Mouse (Mus musculus) kidney, postnatal 14 days (tissue): Measurements from ENCODE around the gene Epn3.

ENCODE experiments used
- DNase-seq: peaks from one replicate; pipeline ENCODE4 v3.0.0; 2022; ENCODE audit warnings: mixed read lengths

The Epn3 gene

GRCm38 (mm10) chr11:94491749-94492099 lies 8.1 kb downstream of the Epn3 start:
- DNase-seq = no peak

DNA sequence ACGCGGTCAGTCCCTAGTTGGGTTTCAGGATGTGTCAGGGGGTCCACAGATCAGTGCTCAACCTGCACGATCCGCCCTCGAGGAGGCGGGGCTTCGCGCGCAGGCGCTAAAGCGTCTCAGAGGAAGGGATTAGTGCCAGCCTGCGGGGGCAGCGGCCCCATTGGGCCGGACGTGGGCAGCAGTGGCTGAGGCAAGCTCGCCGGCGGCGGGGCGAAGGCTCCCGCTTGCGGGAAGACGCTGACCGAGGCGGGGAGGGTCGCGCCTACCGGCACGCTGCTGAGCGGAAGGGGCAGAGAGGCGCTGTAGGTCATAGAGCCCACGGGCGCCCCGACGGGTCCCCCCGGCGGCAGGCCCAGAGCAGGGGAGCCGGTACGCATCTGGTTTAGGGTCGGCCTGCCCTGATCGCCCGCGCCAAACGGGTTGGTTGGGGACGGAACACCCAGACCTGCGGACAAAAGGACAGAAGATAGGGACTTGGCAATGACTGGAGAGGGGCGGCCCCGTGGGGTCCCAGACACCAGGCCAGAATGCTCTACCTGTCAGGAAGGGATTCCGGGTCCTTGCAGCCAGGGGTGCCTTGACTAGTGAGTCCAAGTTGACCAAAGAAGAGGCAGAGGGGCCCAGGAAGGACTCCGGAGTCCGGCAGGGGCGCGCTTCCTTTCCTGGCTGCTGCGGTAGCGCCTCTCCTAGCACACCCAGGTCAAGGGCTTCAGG lies 8.6 kb downstream of the Epn3 start:
- peak; percentile 77 for DNase-seq

- DNase-seq = no peak
Observed at GRCm38 (mm10) chr11:94489745-94490144, 10.0 kb downstream of the Epn3 start.

DNA sequence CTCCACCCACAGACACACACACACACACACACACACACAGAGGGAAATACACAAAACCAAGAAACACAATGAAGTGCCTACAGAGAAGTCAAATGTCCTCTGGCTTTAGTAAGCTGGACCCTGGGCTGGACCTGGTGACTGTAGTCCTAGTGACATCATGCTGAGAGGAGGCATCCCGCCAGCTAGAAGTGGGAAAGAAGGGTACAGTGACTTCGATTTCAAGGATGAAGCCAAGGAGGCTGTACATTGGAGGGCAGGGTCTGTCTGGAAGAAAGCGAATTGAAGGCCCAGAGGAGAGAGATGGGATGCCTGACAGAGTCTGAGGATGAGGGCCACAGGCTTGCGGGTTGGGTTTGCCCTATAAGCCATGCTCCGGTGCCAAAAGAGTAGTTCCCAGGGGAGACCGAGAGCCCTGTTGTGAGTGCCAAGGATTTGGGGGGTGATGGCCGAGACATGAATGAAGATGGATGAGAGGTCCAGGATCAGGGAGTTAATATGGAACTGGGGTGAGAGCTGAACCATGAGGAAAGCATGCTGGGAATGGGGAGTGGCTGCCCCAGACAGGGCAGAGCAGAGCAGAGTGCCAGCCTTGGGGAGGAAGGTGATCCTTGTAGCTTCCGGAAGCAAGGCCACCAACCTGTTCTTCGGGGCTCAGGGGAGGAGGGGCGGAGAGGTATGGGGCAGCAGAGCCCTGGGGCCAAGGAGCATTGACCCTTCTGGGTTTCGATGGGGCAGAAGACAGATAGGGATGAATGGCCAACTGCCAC lies 10.8 kb downstream of the Epn3 start:
- DNase-seq = no peak

GRCm38 (mm10) chr11:94486001-94486400 lies 13.8 kb downstream of the Epn3 start, which contains the start of gene Spata20:
TSS of gene Spata20 (minus strand) at chr11:94486179.
- DNase-seq = peak; percentile 90

DNA sequence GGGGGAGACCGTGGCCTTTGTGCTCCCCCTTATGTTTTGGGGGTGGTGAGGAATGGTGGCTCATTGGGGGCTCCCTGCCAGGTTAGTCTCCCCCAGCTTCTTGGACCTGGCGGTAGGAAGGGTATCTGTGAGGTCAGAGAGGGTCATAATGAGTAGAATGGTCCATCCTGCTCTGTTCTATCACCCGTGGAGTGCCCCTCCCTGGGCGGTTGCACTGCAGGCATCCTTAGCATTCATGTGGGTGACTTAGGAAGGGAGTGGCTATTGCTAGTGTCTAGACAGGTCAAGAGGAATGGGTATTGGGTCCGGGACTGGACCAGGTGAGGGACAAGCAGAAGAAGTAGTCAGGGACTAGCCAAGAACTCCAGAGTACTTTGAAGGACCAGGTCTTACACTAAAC lies 14.6 kb downstream of the Epn3 start:
- no peak for DNase-seq

DNA sequence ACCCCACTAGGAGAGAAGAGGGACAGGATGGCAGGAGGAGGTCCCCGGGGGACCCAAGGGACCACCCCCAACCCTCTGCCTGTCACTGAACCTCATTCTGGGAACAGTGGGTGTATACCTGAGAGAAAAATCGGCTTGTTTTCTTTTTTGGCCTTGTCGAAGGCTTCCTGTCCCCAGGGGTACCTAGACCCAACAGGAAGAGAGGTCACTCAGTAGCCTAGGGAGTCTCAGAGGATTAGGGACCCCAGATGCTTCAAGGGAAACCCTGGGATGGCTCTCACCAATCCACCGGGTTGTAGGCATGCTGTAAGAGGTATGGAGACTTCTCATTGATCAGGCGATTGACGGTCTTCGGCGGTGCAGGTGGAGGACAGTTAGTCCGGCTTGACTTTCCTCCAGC lies 15.1 kb downstream of the Epn3 start:
- DNase-seq = no peak

DNA sequence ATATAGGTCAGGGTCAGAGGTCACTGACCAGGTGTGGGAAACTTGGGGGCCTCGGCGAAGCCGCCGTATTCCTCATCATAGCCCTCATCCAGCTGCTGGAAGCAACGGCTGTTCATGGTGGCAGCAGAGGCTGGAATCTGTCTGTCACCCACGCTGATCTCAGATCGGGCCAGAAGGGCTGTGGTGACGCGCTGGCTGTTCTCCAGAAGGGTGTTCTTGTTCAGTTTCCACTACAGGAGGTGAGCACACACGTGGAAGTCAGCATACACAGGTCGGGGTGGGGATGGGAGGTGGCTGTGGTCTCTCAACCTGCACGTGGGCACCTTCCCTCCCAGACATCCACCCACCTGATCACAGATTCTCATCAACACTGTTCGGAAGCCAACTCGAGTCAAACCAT lies 15.9 kb downstream of the Epn3 start:
- no peak for DNase-seq

- no peak for DNase-seq
Observed at GRCm38 (mm10) chr11:94483436-94483835, 16.3 kb downstream of the Epn3 start.

DNA sequence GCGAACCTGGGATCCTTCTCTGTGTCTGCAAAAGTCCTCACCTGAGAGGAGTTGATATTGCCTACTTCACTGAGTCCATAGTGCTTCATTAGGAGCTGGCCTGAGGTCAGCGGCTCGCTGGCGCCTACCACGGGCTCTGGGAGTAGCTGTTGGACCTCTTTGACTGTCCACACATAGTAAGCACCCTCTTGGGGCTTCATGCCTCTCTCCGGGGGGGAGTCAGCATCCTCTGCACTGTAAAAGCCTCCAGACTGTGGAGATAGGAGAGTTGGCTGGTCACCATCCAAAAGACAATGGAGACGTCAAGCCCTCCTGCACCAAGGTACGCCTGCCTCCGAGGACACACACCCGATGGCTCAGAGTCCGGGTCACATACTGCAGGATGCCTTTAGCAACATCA lies 17.0 kb downstream of the Epn3 start:
- DNase-seq = no peak

DNA sequence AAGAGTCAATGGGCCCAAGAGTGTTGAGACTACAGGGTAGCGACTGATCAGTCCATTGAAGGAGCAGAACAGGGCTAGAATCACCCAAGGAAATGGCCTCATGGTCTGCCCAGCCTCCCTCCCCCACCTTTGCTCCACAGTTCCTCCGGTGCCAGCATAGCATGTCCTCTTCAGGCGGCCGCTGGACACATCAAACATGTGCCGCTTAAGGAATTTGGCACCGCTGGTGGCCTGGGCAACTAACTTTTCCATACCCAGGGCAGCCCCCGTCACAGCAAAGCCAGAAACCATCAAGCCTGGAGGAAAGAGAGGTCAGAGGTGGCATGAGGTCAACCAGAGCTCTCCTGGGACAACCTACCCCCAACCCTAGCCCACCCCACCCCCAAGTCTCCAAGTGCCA lies 17.8 kb downstream of the Epn3 start:
- DNase-seq = no peak

DNA sequence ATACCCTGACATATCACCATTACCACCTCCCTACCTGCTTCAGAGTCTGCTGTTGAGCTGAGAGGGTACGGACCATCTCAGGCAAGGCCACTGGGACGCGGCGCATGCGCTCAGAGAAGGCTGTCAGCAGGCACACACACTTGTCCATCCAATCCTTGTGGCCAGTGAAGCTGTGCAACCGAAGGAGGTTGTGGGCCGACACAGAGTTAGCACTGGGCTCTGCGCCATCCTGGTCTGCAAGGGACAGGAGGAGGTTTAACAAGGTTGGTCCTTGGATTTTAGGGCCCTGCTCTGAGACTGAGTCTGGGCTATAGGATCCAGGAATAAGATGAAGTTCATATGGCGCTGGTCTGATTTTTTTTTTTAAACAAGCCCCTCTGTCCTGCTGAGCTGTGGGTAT lies 19.4 kb downstream of the Epn3 start:
- DNase-seq = no peak

DNA sequence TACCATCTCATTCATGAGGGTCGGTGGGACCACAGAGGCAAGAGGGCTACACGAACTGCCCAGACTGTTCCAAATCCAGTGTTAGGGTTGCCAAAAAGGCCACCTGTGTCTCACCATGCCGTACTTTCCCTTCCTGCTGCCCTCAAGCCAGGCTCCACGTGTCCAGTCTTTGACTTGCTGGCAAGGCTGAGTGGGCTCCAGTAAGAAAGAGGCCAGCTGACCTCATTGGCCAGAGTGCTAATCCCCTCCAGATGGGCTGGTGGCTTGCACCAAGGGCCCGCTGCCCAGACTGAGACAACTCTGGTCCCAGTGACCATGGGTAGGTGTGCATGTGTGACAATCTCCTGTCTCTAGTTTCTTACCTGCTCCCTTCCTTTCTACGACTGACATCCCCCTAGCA lies 22.1 kb downstream of the Epn3 start:
- no peak for DNase-seq

DNA sequence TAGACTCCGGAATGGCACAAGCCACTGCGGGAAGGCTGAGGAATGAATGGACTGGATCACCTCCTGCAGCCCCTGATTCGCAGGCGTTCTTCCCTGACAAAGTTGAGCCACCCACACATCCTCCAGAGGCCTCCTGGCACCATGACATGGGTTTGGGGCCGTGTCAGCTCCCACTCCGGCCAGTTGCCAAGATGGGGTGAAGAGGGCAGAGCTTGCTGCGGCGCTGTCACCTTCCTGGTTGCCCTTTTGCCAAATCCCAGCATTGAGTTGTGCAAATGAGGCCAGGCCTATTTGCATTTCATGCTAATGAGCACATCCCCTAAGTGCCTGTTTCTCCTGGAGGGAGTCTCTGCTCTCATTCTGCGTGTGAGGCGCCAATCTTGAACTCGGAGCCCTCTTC lies 24.1 kb downstream of the Epn3 start:
- no peak for DNase-seq

DNA sequence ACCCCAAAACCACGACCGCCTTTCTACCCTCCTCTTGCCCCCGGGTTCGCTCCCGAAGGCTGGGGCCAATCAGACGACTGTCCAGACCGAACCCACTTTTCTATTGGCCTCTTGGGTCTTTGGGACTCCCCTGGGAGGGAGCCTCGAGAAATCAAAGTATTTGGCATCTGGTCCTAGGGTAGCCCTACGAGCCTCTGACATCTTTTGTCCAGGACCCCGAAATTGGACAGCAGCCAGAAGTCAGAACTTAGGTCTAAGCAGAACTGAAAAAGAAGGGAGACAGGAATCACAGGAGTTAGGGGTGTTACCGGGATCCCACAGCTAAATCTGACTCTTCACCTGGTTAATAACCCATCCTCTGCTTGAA lies 25.2 kb downstream of the Epn3 start:
- DNase-seq = no peak

DNA sequence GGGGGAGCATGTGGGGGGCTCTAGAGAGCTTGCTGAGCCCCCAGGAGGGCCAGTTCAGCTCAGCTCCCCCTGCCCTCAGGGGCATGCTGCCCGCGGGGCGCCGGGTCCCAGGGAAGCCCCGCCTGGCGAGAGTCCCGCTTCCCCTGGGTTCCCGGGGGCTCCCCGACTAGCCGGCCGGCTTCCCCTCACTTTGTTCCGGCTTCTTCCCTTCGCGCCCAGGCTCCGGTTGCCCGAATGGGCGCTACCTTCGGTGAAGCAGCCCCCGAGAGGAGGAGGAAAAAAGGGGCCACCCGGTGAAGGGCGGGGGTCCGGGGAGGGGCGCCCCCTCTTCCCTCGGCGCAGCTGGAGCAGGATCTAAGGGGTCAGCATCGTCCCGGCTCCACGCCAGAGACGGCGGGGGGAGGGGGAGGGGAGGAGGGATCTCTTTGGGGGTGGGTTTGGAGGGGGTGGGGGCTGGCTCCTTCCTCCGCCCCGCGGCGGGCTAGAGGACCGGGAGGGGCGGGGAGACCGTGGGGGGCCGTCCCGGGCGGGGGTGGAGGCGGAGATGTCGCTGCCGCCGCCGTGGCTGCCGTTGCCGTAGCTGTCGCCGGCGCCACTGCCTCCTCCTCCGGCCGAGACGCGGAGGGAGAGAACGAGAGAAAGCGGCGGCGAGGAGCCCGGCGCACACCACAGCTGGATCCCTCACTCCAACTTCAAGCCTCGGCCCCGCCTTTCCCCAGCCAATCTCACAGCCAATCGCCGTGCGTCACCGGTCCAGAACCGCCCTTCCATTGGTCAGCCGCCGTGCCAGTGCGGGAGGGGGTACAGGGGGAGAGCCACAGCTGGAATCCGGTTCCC lies 25.8 kb downstream of the Epn3 start, which contains the start of gene Cacna1g:
TSS of gene Cacna1g (minus strand) at position 492 of the 837 bp plus-strand sequence.
- DNase-seq = peak; percentile 92

- DNase-seq = no peak
Observed at GRCm38 (mm10) chr11:94472916-94473706, 26.7 kb downstream of the Epn3 start.

- no peak for DNase-seq
Observed at GRCm38 (mm10) chr11:94472585-94472915, 27.2 kb downstream of the Epn3 start.

GRCm38 (mm10) chr11:94471740-94472584 lies 27.8 kb downstream of the Epn3 start:
- DNase-seq = no peak

GRCm38 (mm10) chr11:94470391-94470790 lies 29.4 kb downstream of the Epn3 start:
- no peak for DNase-seq

- DNase-seq = no peak
Observed at GRCm38 (mm10) chr11:94469136-94470064, 30.4 kb downstream of the Epn3 start.
